In the genomic region with DNA sequence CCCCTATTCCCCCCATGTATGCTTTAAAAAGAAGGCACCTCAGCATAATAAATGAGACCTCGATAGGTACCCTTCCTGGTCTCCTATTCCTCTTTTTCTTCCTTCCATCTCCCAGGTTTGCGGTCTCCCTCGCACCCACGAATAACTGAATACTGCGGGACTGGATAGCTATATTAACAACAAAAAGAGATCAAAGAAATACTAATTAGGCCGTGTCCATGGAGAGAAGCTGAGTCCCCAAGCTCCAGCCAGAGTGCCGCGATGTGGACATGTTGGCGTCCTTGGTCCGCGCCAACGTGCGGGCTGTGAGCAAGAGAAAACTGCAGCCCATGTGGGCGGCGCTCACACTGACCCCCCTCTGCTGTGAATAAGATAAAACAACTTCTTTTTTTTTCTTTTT, we compare ENCODE assay signal across 35 mouse cellular contexts.
"Had no signal": no experiment of that assay in that cellular context is flagged by ENCODE, and none has a peak within 500 bp of the region (broad histone marks: within the 10 kb centered on the region; RNA-seq: fewer than 3 reads in every experiment).

No protein-coding gene starts in this region.

- ATAC-seq: hindbrain, embryonic 16.5 days; hindbrain, postnatal 0 days; inflammation-experienced regulatory T-cells, adult 6 months; intestine, embryonic 15.5 days; intestine, embryonic 16.5 days; intestine, postnatal 0 days had no signal

- H3K4me2 ChIP-seq: heart, embryonic 11.5 days; heart, embryonic 12.5 days; heart, embryonic 13.5 days; heart, embryonic 15.5 days; hindbrain, embryonic 12.5 days; hindbrain, embryonic 13.5 days; hindbrain, embryonic 14.5 days; hindbrain, embryonic 15.5 days; intestine, embryonic 15.5 days; kidney, embryonic 15.5 days had no signal

- H3K9ac ChIP-seq: heart, embryonic 12.5 days; heart, embryonic 13.5 days; heart, embryonic 15.5 days; hindbrain, embryonic 12.5 days; hindbrain, embryonic 13.5 days; hindbrain, embryonic 14.5 days; hindbrain, embryonic 15.5 days; intestine, embryonic 15.5 days; kidney, embryonic 15.5 days had no signal

- DNase-seq: heart, postnatal 10 days; heart, postnatal 14 days; heart, postnatal 36 days; heart, postnatal 4 days; kidney, adult 11 months; kidney, adult 18-20 months; kidney, adult 2 months; kidney, adult 8-10 months; kidney, adult 9 months; kidney, postnatal 10 days; kidney, postnatal 14 days; kidney, postnatal 25 days; kidney, postnatal 36 days; kidney, postnatal 4 days; layer of hippocampus, adult 9-11 months; layer of hippocampus, postnatal 36 days had no signal

- H3K27me3 ChIP-seq: heart, embryonic 12.5 days; heart, embryonic 13.5 days; heart, embryonic 15.5 days; hindbrain, embryonic 12.5 days; hindbrain, embryonic 13.5 days; hindbrain, embryonic 15.5 days; intestine, embryonic 15.5 days; kidney, embryonic 15.5 days had no signal

- H3K4me3 ChIP-seq: heart, embryonic 12.5 days; heart, embryonic 13.5 days; heart, embryonic 15.5 days; hindbrain, embryonic 10.5 days; hindbrain, embryonic 12.5 days; hindbrain, embryonic 13.5 days; hindbrain, embryonic 15.5 days; intestine, embryonic 15.5 days; kidney, embryonic 15.5 days; layer of hippocampus, adult 2 months; left cerebral cortex, adult 2 months had no signal

- H3K9me3 ChIP-seq: heart, embryonic 12.5 days; heart, embryonic 13.5 days; heart, embryonic 15.5 days; hindbrain, embryonic 10.5 days; hindbrain, embryonic 12.5 days; hindbrain, embryonic 13.5 days; hindbrain, embryonic 15.5 days; intestine, embryonic 15.5 days; kidney, embryonic 15.5 days had no signal

- H3K27ac ChIP-seq: heart, embryonic 13.5 days; heart, embryonic 15.5 days; hindbrain, embryonic 10.5 days; hindbrain, embryonic 12.5 days; hindbrain, embryonic 13.5 days; hindbrain, embryonic 14.5 days; hindbrain, embryonic 15.5 days; hindbrain, postnatal 0 days; intestine, embryonic 15.5 days; kidney, embryonic 15.5 days; kidney, postnatal 0 days; layer of hippocampus, adult 2 months; left cerebral cortex, adult 2 months had no signal

- H3K36me3 ChIP-seq: heart, embryonic 12.5 days; heart, embryonic 13.5 days; heart, embryonic 15.5 days; hindbrain, embryonic 10.5 days; hindbrain, embryonic 12.5 days; hindbrain, embryonic 13.5 days; hindbrain, embryonic 15.5 days; intestine, embryonic 15.5 days; kidney, embryonic 15.5 days had no signal

- H3K4me1 ChIP-seq: heart, embryonic 12.5 days; heart, embryonic 13.5 days; heart, embryonic 15.5 days; hindbrain, embryonic 10.5 days; hindbrain, embryonic 12.5 days; hindbrain, embryonic 13.5 days; hindbrain, embryonic 15.5 days; intestine, embryonic 15.5 days; kidney, embryonic 15.5 days had no signal
